21 mouse cellular contexts compared by ENCODE assay signal in genomic region chr1:158917067-158917466, GRCm38 (mm10).
DNase-seq lines count a peak whose midpoint lies in the region; ATAC-seq and TF ChIP-seq lines count a peak whose summit lies in the region.
"Had no signal": no experiment of that assay in that cellular context is flagged by ENCODE, and none has a peak within 500 bp of the region (broad histone marks: within the 10 kb centered on the region; RNA-seq: fewer than 3 reads in every experiment).

No protein-coding gene starts in this region.

- no peak for TF ChIP-seq POLR2A in kidney, adult 2 months (IDR thresholded peaks at IDR 0.05; ENCODE audit: low read depth, low read length)

- H3K27ac ChIP-seq in gastrocnemius, adult 2 months: no peak overlapping the region
- H3K27ac ChIP-seq in kidney, adult 2 months (ENCODE audit: insufficient read depth, low read depth, low read length): no peak overlapping the region
- H3K27ac ChIP-seq: hindbrain, embryonic 14.5 days; kidney, postnatal 0 days; layer of hippocampus, adult 2 months; limb, embryonic 12.5 days; liver, embryonic 15.5 days had no signal

- in situ Hi-C loops in Patski (cut with MboI; ENCODE audit: low pct_unique_long_range_greater_than_20kb): no loop called here

- DNase-seq in gastrocnemius, adult 2 months: peak; percentile 25
- no peak for DNase-seq in gastrocnemius, postnatal 10 days
- peak; percentile 12 for DNase-seq in Patski (ENCODE audit: low read depth, low spot score)
- peak; percentile 13 for DNase-seq in cerebellum, adult 8-10 months
- DNase-seq in fibroblast of lung, adult 2 months (ENCODE audit: low read depth): peak; percentile 79
- no peak for DNase-seq in kidney, adult 2 months
- no peak for DNase-seq in right cerebral cortex, adult 18-20 months
- DNase-seq in right cerebral cortex, postnatal 14 days: no peak
- DNase-seq: gastrocnemius, postnatal 36 days; thymus, postnatal 4 days had no signal

- no peak for TF ChIP-seq CTCF in gastrocnemius, adult 2 months (IDR thresholded peaks at IDR 0.05)
- no peak for TF ChIP-seq CTCF in Patski (IDR thresholded peaks at IDR 0.05)
- no peak for TF ChIP-seq CTCF in kidney, adult 2 months (conservative IDR thresholded peaks at IDR 0.05; ENCODE audit: insufficient read depth, insufficient read length, low read depth, low read length)

- no peaks in the 10 kb centered on the region for H3K4me1 ChIP-seq in kidney, adult 2 months (ENCODE audit: control insufficient read depth, insufficient read depth, low read length)
- H3K4me1 ChIP-seq: heart, embryonic 12.5 days; limb, embryonic 12.5 days; liver, embryonic 15.5 days; megakaryocyte, embryonic 14.5 days had no signal

- ATAC-seq in Patski: peak; percentile 85
- ATAC-seq: intestine, embryonic 16.5 days; lung, postnatal 0 days; midbrain, embryonic 16.5 days had no signal

- CTCF ChIA-PET in Patski (lab: Charles Lee): interaction anchor here (1.5 kb wide), 1 partner anchor 200 kb away, joined by 3 read pairs; no protein-coding TSS in a partner anchor

- H3K27me3 ChIP-seq in Patski: no peaks in the 10 kb centered on the region
- H3K27me3 ChIP-seq in kidney, adult 2 months (replicated peaks; ENCODE audit: control insufficient read depth, insufficient read depth, low read length): no peaks in the 10 kb centered on the region
- H3K27me3 ChIP-seq: CH12.LX; heart, embryonic 12.5 days; limb, embryonic 12.5 days; liver, embryonic 15.5 days; megakaryocyte, embryonic 14.5 days had no signal

- intact Hi-C loops in gastrocnemius, adult 2 months (cut with DNase I): no loop called here

- H3K36me3 ChIP-seq in kidney, adult 2 months (ENCODE audit: control insufficient read depth, insufficient read depth, low read length): no peaks in the 10 kb centered on the region
- H3K36me3 ChIP-seq: heart, embryonic 12.5 days; limb, embryonic 12.5 days; liver, embryonic 15.5 days had no signal

- no peak overlapping the region for H3K4me3 ChIP-seq in gastrocnemius, adult 2 months
- no peak overlapping the region for H3K4me3 ChIP-seq in kidney, adult 2 months (ENCODE audit: insufficient read depth, low read depth, low read length)
- H3K4me3 ChIP-seq: heart, embryonic 12.5 days; layer of hippocampus, adult 2 months; limb, embryonic 12.5 days; liver, embryonic 15.5 days; megakaryocyte, embryonic 14.5 days had no signal

- 74% methylated on average over 3 of the region's 3 CpGs for WGBS in kidney, adult 2 months

- POLR2A ChIA-PET in Patski (lab: Charles Lee): interaction anchor here (0.5 kb wide), 1 partner anchor 45 kb away, joined by 3 read pairs; no protein-coding TSS in a partner anchor

Comparison
In these comparisons a context has a peak if more than half of its experiments do, and no peak if none do; other contexts are left out.
1. DNase-seq: peak in gastrocnemius, adult 2 months (single experiment), Patski (single experiment), cerebellum, adult 8-10 months (single experiment) and fibroblast of lung, adult 2 months (single experiment); none in gastrocnemius, postnatal 10 days (single experiment), kidney, adult 2 months (single experiment), right cerebral cortex, adult 18-20 months (single experiment) and right cerebral cortex, postnatal 14 days (single experiment).